Mouse (Mus musculus) ES-Bruce4 (cell line): ENCODE data around the gene Atxn7l1.

Experiments
- CTCF ChIP-seq: IDR thresholded peaks from one replicate; pipeline ENCODE4 v1.8.1; 2011; ENCODE audit warnings: low read depth, low read length
- EP300 ChIP-seq: IDR thresholded peaks from 2 replicates; pipeline ENCODE4 v1.6.1; 2011; ENCODE audit warnings: low read depth, low read length; ENCODE audit not compliant: insufficient read depth

DNA sequence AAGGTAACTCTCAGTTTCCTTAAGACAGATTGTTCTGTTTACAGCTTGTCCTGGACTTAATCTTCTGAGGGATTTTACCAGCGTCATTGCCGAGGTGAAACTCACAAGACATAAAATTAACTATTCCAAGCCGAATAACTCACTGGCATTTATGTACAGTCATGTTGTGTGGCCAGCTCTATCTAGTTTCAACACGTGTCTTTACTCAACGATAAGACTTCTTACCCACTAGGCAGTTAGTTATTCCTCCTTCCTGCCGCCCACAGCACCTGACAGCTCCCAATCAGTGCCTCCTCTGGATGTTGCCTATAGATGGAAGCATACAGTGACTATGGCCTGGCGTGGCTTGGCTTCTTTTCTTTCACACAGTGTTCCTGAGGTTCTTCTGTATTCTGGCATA, 161.2 kb downstream of the Atxn7l1 start:
- TF ChIP-seq EP300, result no peak
- no peak for TF ChIP-seq CTCF
